Mouse (Mus musculus) thymus, adult 2 months (tissue): Measurements from ENCODE around the gene Lmtk3. TPM values are rescaled to one million over a fixed set of nuclear protein-coding genes. Genes with fewer than 3 reads are reported as not detected.

Experiments used
- DNase-seq: peaks from one replicate; pipeline ENCODE4 v3.0.0; 2021
- H3K27ac ChIP-seq: fragments of 200-500 bp; 2 replicates; pipeline ENCODE4 v1.5.1; 2012; ENCODE audit warnings: low read length, control low read depth; ENCODE audit not compliant: control insufficient read depth, insufficient read depth
- H3K27me3 ChIP-seq: fragments of 200-500 bp; 2 replicates; pipeline ENCODE4 v1.6.1; 2012; ENCODE audit warnings: mild to moderate bottlenecking, low read length, moderate library complexity, mixed read lengths; ENCODE audit not compliant: control insufficient read depth, insufficient read depth
- H3K36me3 ChIP-seq: fragments of 200-500 bp; 2 replicates; pipeline ENCODE4 v1.6.1; 2012; ENCODE audit warnings: mild to moderate bottlenecking, low read length, moderate library complexity; ENCODE audit not compliant: control insufficient read depth, insufficient read depth
- H3K4me1 ChIP-seq: fragments of 200-500 bp; replicated peaks from 2 replicates; pipeline ENCODE4 v1.6.1; 2012; ENCODE audit warnings: low read length; ENCODE audit not compliant: control insufficient read depth, insufficient read depth
- H3K4me3 ChIP-seq: fragments of 200-500 bp; 2 replicates; pipeline ENCODE4 v1.5.1; 2012; ENCODE audit warnings: mild to moderate bottlenecking, low read length, control low read depth, moderate library complexity; ENCODE audit not compliant: control insufficient read depth, insufficient read depth
- CTCF ChIP-seq: fragments of 200-500 bp; IDR thresholded peaks from 2 replicates; pipeline ENCODE4 v1.5.1; 2012; ENCODE audit warnings: mild to moderate bottlenecking, control low read depth, low read length, moderate library complexity, borderline replicate concordance; ENCODE audit not compliant: control insufficient read depth, poor library complexity, insufficient read depth; ENCODE audit errors: extremely low read depth
- POLR2A ChIP-seq: fragments of 200-500 bp; IDR thresholded peaks from 2 replicates; pipeline ENCODE4 v1.6.1; 2012; ENCODE audit warnings: mild to moderate bottlenecking, low read length, control low read depth, moderate library complexity; ENCODE audit not compliant: control insufficient read depth, poor library complexity, insufficient read depth; ENCODE audit errors: extremely low read depth
- WGBS: fragments of 180-500 bp; shearing (Covaris S2); methylation state at CpG from one replicate; pipeline ENCODE4 v1.1.7; 2018; 5-methylcytosine and 5-hydroxymethylcytosine counted together
- polyA plus RNA-seq: library from polyadenylated mRNA; depleted of rRNA; stranded (reverse); fragments of >200 nt; gene quantifications from 2 replicates; pipeline ENCODE4 v1.2.3, GENCODE M21; 2012

Lmtk3 gene
- polyA plus RNA-seq, 1 experiment, result 1.2 TPM

GRCm38 (mm10) chr7:45759400-45759799, 24.1 kb upstream of the Lmtk3 start:
- Histone ChIP-seq H3K4me3 (no peak overlapping the region), H3K36me3 (no peaks in the 10 kb centered on the region)
- 26% methylated on average over 27 of the region's 27 CpGs for WGBS

GRCm38 (mm10) chr7:45760151-45760550, 23.4 kb upstream of the Lmtk3 start:
- H3K36me3 ChIP-seq, result no peaks in the 10 kb centered on the region
- WGBS, result 37% methylated on average over 5 of the region's 5 CpGs
- no peak for DNase-seq

More at GRCm38 (mm10) chr7:45759400-45759799, 24.1 kb upstream of the Lmtk3 start:
- Histone ChIP-seq H3K27ac (no peak overlapping the region), H3K27me3 (no peaks in the 10 kb centered on the region), H3K4me1 (peaks cover 15% of the 10 kb centered on the region)
- DNase-seq, result peak; percentile 41
- 0 out of 2 replicates have a peak, but pooled peaks have one; percentile 41 for TF ChIP-seq CTCF
- TF ChIP-seq POLR2A, result no peak

GRCm38 (mm10) chr7:45765995-45766394, 17.5 kb upstream of the Lmtk3 start:
- Histone ChIP-seq H3K4me1 (no peaks in the 10 kb centered on the region), H3K27me3 (no peaks in the 10 kb centered on the region), H3K36me3 (no peaks in the 10 kb centered on the region), H3K4me3 (no peak overlapping the region), H3K27ac (no peak overlapping the region)
- DNase-seq, result no peak
- TF ChIP-seq CTCF (no peak), POLR2A (no peak)
- WGBS, result 67% methylated on average over 8 of the region's 8 CpGs

More at GRCm38 (mm10) chr7:45760151-45760550, 23.4 kb upstream of the Lmtk3 start:
- no peak for TF ChIP-seq CTCF
- TF ChIP-seq POLR2A, result no peak
- Histone ChIP-seq H3K27ac (no peak overlapping the region), H3K4me1 (peaks cover 15% of the 10 kb centered on the region), H3K4me3 (no peak overlapping the region), H3K27me3 (no peaks in the 10 kb centered on the region)

- DNase-seq, result no peak
- Histone ChIP-seq H3K4me3 (no peak overlapping the region), H3K27ac (no peak overlapping the region), H3K4me1 (no peaks in the 10 kb centered on the region), H3K27me3 (no peaks in the 10 kb centered on the region), H3K36me3 (no peaks in the 10 kb centered on the region)
- 86% methylated on average over 8 of the region's 8 CpGs for WGBS
- TF ChIP-seq POLR2A (no peak), CTCF (no peak)
Measured at GRCm38 (mm10) chr7:45766764-45767163, 16.8 kb upstream of the Lmtk3 start.

GRCm38 (mm10) chr7:45767500-45767899, 16.0 kb upstream of the Lmtk3 start:
- DNase-seq, result no peak
- H3K27ac ChIP-seq, result no peak overlapping the region
- H3K4me3 ChIP-seq, result no peak overlapping the region
- no peaks in the 10 kb centered on the region for H3K4me1 ChIP-seq
- H3K36me3 ChIP-seq, result no peaks in the 10 kb centered on the region
- H3K27me3 ChIP-seq, result no peaks in the 10 kb centered on the region
- over 99% methylated on average over 6 of the region's 6 CpGs for WGBS
- TF ChIP-seq CTCF, result no peak
- no peak for TF ChIP-seq POLR2A

- H3K27ac ChIP-seq, result no peak overlapping the region
- TF ChIP-seq POLR2A (no peak), CTCF (no peak)
- no peaks in the 10 kb centered on the region for H3K36me3 ChIP-seq
- H3K27me3 ChIP-seq, result no peaks in the 10 kb centered on the region
- H3K4me1 ChIP-seq, result no peaks in the 10 kb centered on the region
- WGBS, result 77% methylated on average over 8 of the region's 8 CpGs
- no peak overlapping the region for H3K4me3 ChIP-seq
- DNase-seq, result no peak
Measured at GRCm38 (mm10) chr7:45770427-45771082, 13.0 kb upstream of the Lmtk3 start.
